Mouse (Mus musculus) CH12.LX (cell line): ENCODE data around the gene Zbtb25. TPM values are rescaled to one million over a fixed set of nuclear protein-coding genes. Genes with fewer than 3 reads are reported as not detected.

Source experiments
- DNase-seq: peaks from one replicate; pipeline ENCODE4 v3.0.0-alpha.2; 2013; ENCODE audit errors: extremely low read depth
- H3K27ac ChIP-seq: 2 replicates; pipeline ENCODE4 v1.5.1; 2012; ENCODE audit warnings: low read depth, mild to moderate bottlenecking, control low read depth, moderate library complexity; ENCODE audit not compliant: insufficient read depth
- H3K27me3 ChIP-seq: replicated peaks from 2 replicates; pipeline ENCODE3; 2012; ENCODE audit warnings: inconsistent platforms
- H3K36me3 ChIP-seq, 2 experiments: replicated peaks in 1 of 2; 2 replicates each; pipeline versions ENCODE3 to v1.6.1; 2012; ENCODE audit warnings: inconsistent platforms in 1 of 2, low read length in 1 of 2, mild to moderate bottlenecking in 1 of 2, mixed read lengths in 1 of 2, moderate library complexity in 1 of 2; ENCODE audit not compliant: control insufficient read depth in 1 of 2, insufficient read depth in 1 of 2
- H3K4me1 ChIP-seq, 2 experiments: 2 replicates each; pipeline ENCODE4 v1.6.1; 2012; ENCODE audit warnings: inconsistent platforms in 1 of 2, moderate library complexity in 1 of 2; ENCODE audit not compliant: insufficient read depth in 2 of 2, control insufficient read depth in 1 of 2
- H3K4me2 ChIP-seq: 2 replicates; pipeline ENCODE4 v1.6.1; 2012; ENCODE audit warnings: low read depth, mild to moderate bottlenecking, control low read depth; ENCODE audit not compliant: poor library complexity, insufficient read depth, severe bottlenecking
- H3K4me3 ChIP-seq, 3 experiments: fragments of 150-350 bp in 1 of 3; sonication (generic) in 1 of 3; replicated peaks in 1 of 3; 2 replicates each; pipeline versions ENCODE3 to v1.5.1; 2011 to 2012; ENCODE audit warnings: low read depth in 2 of 3, low read length in 2 of 3, mild to moderate bottlenecking in 2 of 3, moderate library complexity in 2 of 3, control low read depth in 1 of 3, improper control_type of control experiment in 1 of 3, inconsistent platforms in 1 of 3, mixed read lengths in 1 of 3; ENCODE audit not compliant: poor library complexity in 1 of 3
- H3K79me2 ChIP-seq: replicated peaks from 2 replicates; pipeline ENCODE4 v1.6.1; 2012; ENCODE audit warnings: mild to moderate bottlenecking, moderate library complexity; ENCODE audit not compliant: control insufficient read depth, poor library complexity, insufficient read depth, severe bottlenecking; ENCODE audit errors: extremely low read depth
- H3K9ac ChIP-seq: 2 replicates; pipeline ENCODE4 v1.6.1; 2012; ENCODE audit warnings: low read depth, mild to moderate bottlenecking, control low read depth, moderate library complexity; ENCODE audit not compliant: insufficient read depth
- H3K9me3 ChIP-seq: replicated peaks from 2 replicates; pipeline ENCODE3; 2012; ENCODE audit warnings: low read length, inconsistent platforms, mixed read lengths
- CTCF ChIP-seq, 2 experiments: IDR thresholded peaks in 1 of 2; conservative IDR thresholded peaks in 1 of 2; 2 replicates each; pipeline ENCODE4 v1.5.1; 2011 to 2012; ENCODE audit warnings: low read depth in 2 of 2, low read length in 2 of 2, improper control_type of control experiment in 1 of 2, inconsistent platforms in 1 of 2, mild to moderate bottlenecking in 1 of 2, moderate library complexity in 1 of 2
- ELF1 ChIP-seq: IDR thresholded peaks from 2 replicates; pipeline ENCODE4 v1.6.1; 2014; ENCODE audit warnings: low read depth, mild to moderate bottlenecking, inconsistent platforms, low read length, improper control_type of control experiment
- ETS1 ChIP-seq: conservative IDR thresholded peaks from 2 replicates; pipeline ENCODE4 v1.6.1; 2012; ENCODE audit warnings: low read depth, mild to moderate bottlenecking, inconsistent platforms, low read length, improper control_type of control experiment, moderate library complexity
- IRF4 ChIP-seq: IDR thresholded peaks from 2 replicates; pipeline ENCODE4 v1.6.1; 2014; ENCODE audit warnings: low read depth, mild to moderate bottlenecking, inconsistent platforms, low read length, improper control_type of control experiment
- JUN ChIP-seq: IDR thresholded peaks from 2 replicates; pipeline ENCODE4 v1.6.1; 2011; ENCODE audit warnings: low read depth, mild to moderate bottlenecking, low read length, improper control_type of control experiment, moderate library complexity; ENCODE audit not compliant: insufficient read depth
- JUND ChIP-seq: conservative IDR thresholded peaks from 2 replicates; pipeline ENCODE4 v1.6.1; 2011; ENCODE audit warnings: low read depth, low read length, improper control_type of control experiment
- KAT2A ChIP-seq: IDR thresholded peaks from 2 replicates; pipeline ENCODE4 v1.6.1; 2012; ENCODE audit warnings: low read length, improper control_type of control experiment, inconsistent platforms; ENCODE audit not compliant: insufficient replicate concordance
- MEF2A ChIP-seq: IDR thresholded peaks from 2 replicates; pipeline ENCODE4 v1.6.1; 2014; ENCODE audit warnings: low read depth, mild to moderate bottlenecking, inconsistent platforms, low read length, improper control_type of control experiment, borderline replicate concordance
- NELFE ChIP-seq: IDR thresholded peaks from 2 replicates; pipeline ENCODE4 v1.6.1; 2011; ENCODE audit warnings: low read depth, low read length, improper control_type of control experiment
- PAX5 ChIP-seq: IDR thresholded peaks from 2 replicates; pipeline ENCODE4 v1.6.1; 2012; ENCODE audit warnings: low read length, inconsistent platforms, mixed read lengths
- POLR2A ChIP-seq: IDR thresholded peaks from 2 replicates; pipeline ENCODE4 v1.6.1; 2011; ENCODE audit warnings: low read depth, mild to moderate bottlenecking, improper control_type of control experiment, low read length
- SMC3 ChIP-seq: IDR thresholded peaks from 2 replicates; pipeline ENCODE4 v1.6.1; 2011; ENCODE audit warnings: low read depth, low read length, improper control_type of control experiment
- TBP ChIP-seq: conservative IDR thresholded peaks from 2 replicates; pipeline ENCODE4 v1.6.1; 2011; ENCODE audit warnings: low read depth, low read length, improper control_type of control experiment
- TCF12 ChIP-seq: IDR thresholded peaks from 2 replicates; pipeline ENCODE4 v1.6.1; 2014; ENCODE audit warnings: low read depth, mild to moderate bottlenecking, inconsistent platforms, low read length, improper control_type of control experiment
- ZNF384 ChIP-seq: IDR thresholded peaks from 2 replicates; pipeline ENCODE4 v1.6.1; 2012; ENCODE audit warnings: low read depth, low read length, improper control_type of control experiment, inconsistent platforms
- dilution Hi-C: fragments of 300-500 bp; cut with MboI; formaldehyde crosslinking; loops from 2 replicates; pipeline ENCODE4 v1.14.3; 2020; ENCODE audit warnings: low sequenced_read_pairs; ENCODE audit not compliant: extremely low pct_unique_long_range_greater_than_20kb, extremely low pct_ligation_motif_present
- in situ Hi-C: fragments of 300-500 bp; cut with MboI; formaldehyde crosslinking; loops from 3 replicates; pipeline ENCODE4 v1.14.3; 2019; ENCODE audit warnings: low sequenced_read_pairs, low pct_ligation_motif_present, low pct_unique_long_range_greater_than_20kb, mixed read lengths
- polyA plus RNA-seq: library from polyadenylated mRNA; unstranded; fragments of >175 nt; gene quantifications from 2 replicates; pipeline ENCODE4 v1.2.1, GENCODE M21; 2012; ENCODE audit warnings: low read depth; ENCODE audit not compliant: insufficient read length
- total RNA-seq, 2 experiments: library from RNA; depleted of rRNA; stranded (reverse); fragments of 300-350 nt in 1 of 2; fragments of >200 nt in 1 of 2; gene quantifications; 2 replicates each; pipeline ENCODE4 v1.2.3; 2012 to 2014

Zbtb25 gene
- total and polyA plus RNA-seq, 3 experiments: 7.2 to 18.7 (median 7.3) TPM

- Histone ChIP-seq H3K27ac (no peak overlapping the region), H3K4me1 (peaks cover 14 to 48% of the 10 kb centered on the region in 2 experiments; a peak in 3 of 4 replicates), H3K9me3 (no peaks in the 10 kb centered on the region), H3K9ac (no peak overlapping the region), H3K79me2 (peaks cover 7% of the 10 kb centered on the region), H3K36me3 (peaks cover 11 to 26% of the 10 kb centered on the region in 2 experiments), H3K4me2 (no peak overlapping the region), H3K4me3 (no peak overlapping the region), H3K27me3 (no peaks in the 10 kb centered on the region)
- in situ Hi-C loops: no loop called here
- dilution Hi-C loops: no loop called here
- no peak for DNase-seq
- TF ChIP-seq CTCF (conservative IDR thresholded peaks at IDR 0.05 in 1 of 2, IDR thresholded peaks at IDR 0.05 in 1 of 2; ENCODE audit: low read depth in 2 of 2, low read length in 2 of 2) (peak in 1 of 2 experiments; percentile 7; a peak in 1 of 4 replicates), POLR2A (0 out of 2 replicates have a peak, but pooled peaks have one; percentile 7), ZNF384 (no peak), ELF1 (no peak)
Measured at GRCm38 (mm10) chr12:76391595-76392271, 22.3 kb upstream of the Zbtb25 start.

DNA sequence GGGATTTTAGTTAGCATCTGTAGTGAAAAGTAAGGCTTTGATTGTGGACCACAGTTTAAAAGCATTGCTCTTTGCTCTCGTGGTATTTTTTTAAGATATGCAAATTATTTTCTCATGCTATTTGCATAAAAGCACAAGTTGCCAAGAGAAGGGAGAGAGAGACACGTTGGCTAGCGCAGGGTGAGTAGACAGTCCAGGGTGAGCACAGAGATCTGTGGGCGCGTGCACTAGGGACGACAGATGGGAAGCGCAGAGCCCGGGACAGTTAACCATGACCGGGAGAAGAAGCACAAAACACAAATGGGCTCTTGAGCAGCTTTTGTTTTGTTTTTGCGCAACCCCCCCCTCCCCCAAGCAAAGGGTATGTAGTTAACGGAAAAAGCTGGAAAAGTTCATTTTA, 19.4 kb upstream of the Zbtb25 start:
- Histone ChIP-seq H3K4me2 (no peak overlapping the region), H3K27me3 (no peaks in the 10 kb centered on the region)
- in situ Hi-C loops: no loop called here
- TF ChIP-seq SMC3: no peak
- TF ChIP-seq TBP: no peak
- no peak for TF ChIP-seq TCF12
- no peak for TF ChIP-seq JUN
- TF ChIP-seq NELFE: no peak
- no peak for TF ChIP-seq PAX5
- TF ChIP-seq ELF1: no peak
- TF ChIP-seq ETS1: no peak
- TF ChIP-seq KAT2A: no peak
- TF ChIP-seq MEF2A: no peak
- no peak for TF ChIP-seq JUND
- TF ChIP-seq ZNF384: no peak
- TF ChIP-seq IRF4: no peak
- TF ChIP-seq, all 38 proteins: peak for 0
- Histone ChIP-seq H3K9me3 (no peaks in the 10 kb centered on the region), H3K27ac (no peak overlapping the region), H3K4me1 (peaks cover 14 to 41% of the 10 kb centered on the region in 2 experiments; a peak in 3 of 4 replicates), H3K4me3 (no peak overlapping the region), H3K79me2 (peaks cover 25% of the 10 kb centered on the region), H3K9ac (no peak overlapping the region), H3K36me3 (peaks cover 28 to 53% of the 10 kb centered on the region in 2 experiments)
- DNase-seq: no peak
- dilution Hi-C loops: no loop called here
